Mouse (Mus musculus) cerebellum, postnatal 25 days (tissue): Measurements from ENCODE around the gene Cyct.

Experiments
- DNase-seq, 2 experiments: peaks; one replicate each; pipeline ENCODE4 v3.0.0; 2021; ENCODE audit warnings: mixed read lengths in 2 of 2

Cyct gene

DNA sequence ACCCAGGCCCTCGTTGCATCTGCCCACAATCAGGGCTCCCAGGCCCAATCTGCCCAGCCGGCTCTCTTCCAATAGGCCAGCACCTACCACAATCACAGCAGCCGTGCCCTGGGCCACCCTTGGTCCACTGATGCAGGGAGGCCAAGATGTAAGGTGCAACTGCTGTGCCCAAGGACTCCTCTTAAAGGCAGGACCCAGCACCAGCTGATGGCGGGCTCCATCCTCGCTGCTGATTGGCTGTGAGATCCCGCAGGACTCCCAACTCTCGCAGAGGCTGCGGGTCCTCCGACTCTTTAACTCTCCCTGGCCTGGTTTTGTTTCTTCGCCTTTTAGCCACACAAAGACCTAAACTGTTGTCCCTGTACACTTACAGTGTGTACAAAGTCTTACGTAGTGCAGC lies at the start of gene Cyct:
Gene Cyct, minus strand, starts transcription at position 225 of the 400 bp plus-strand sequence.
- no peak for DNase-seq

DNA sequence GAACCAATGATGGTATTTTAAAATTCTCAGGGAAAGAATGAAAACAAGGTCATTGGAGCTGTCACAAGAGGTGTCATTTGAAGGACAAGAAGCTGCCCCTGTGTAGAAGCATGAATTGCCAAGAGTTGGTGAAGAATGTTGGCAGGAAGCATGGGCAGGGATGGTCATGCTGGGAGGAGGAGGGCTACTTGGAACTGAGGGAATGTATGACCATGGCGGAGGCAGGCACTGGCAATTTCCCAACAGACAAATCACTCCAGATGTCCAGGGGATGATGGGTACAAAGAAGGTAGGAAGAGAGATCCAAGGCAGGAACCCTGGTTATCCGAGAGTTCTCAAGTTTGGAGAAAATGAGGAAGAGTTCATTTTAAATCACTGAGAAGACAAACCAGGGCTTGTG lies 49.7 kb upstream of the Cyct start:
- peak; percentile 54 to 68 for DNase-seq

DNA sequence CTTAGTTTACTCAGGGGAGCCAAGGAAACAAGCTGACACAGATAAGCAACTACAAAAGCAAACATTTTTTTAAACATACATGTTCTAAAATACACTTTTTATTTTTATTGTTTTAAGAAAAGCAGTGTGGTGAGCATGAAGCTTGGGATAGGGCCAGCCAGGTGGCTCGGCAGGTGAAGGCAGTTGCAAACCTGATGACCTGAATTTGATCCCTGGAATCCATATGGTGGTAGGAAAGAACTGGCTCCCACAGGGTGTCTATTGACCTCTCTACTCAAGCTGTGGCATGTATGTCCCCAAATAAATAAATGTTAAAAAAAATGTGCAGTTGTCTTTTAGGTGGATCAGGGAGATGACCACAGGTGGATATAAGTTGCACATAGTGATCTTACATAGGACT lies 49.3 kb upstream of the Cyct start:
- peak; percentile 35 to 53 for DNase-seq

DNA sequence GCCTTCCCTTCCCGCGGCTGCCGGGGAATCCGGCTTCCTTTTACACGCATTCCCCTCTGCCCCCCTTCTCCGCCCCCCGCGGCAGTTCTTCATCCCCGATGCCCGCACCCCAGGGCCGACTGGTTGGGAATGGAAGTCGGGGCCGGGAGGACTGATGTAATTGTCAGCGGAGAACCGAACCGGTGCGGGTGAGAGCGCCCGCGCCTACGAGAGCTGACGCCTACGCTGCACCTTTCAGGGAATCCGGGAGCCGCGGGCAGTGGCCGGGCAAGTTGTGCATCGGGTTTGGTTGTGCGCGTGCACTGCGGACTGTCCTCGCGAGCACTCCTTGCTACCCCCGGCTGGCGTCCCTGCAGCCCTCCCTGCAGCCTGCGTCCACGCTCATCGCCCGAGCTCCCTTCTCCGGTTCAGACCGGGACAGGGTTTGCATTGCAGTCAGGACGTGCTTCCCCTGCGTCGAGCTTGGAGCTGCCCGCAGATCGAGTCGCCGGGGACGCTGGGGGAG lies 46.7 kb upstream of the Cyct start:
- DNase-seq, result peak; percentile 88

DNA sequence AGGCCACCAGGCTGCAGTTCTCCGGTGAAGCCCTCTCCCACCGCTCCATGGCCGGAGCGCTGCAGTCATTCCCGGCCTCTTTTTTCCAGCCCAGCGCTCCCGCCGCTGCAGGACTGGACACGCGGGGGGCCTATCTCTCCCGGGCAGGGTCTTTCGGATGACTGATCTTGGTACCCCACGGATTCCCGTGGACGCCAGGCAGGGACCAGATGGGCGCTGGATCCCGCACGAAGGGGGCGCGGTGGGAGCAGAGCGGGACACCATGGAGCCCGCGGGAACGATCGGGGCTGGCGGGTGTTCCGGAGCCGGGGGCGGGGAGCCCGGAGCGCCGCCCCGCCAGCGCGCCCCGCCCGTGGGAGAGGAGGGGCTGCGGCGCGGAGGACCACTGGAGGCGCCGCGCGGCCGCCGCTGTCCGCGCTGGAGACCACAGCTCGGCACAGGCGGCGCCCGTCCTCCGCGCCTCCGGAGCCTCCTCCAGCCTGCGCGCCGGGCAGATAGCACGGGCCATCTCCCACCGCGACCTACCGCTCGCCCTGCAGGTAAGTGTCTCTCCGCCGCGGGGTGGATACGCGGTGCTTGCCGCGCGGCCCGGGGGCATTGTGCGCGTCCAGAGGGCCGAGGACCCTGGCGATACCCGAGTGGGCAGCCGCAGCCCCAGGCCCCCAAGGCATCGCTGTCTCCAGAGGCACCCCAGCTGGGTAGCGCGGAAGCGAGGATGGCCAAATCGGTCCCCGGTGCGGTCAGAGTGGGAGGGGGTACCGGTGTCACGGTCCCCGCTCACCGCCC lies 46.1 kb upstream of the Cyct start, which contains the start of gene Osbpl6:
Gene Osbpl6, plus strand, starts transcription at position 358 of the 786 bp plus-strand sequence.
- DNase-seq, result peak; percentile 85 to 89

DNA sequence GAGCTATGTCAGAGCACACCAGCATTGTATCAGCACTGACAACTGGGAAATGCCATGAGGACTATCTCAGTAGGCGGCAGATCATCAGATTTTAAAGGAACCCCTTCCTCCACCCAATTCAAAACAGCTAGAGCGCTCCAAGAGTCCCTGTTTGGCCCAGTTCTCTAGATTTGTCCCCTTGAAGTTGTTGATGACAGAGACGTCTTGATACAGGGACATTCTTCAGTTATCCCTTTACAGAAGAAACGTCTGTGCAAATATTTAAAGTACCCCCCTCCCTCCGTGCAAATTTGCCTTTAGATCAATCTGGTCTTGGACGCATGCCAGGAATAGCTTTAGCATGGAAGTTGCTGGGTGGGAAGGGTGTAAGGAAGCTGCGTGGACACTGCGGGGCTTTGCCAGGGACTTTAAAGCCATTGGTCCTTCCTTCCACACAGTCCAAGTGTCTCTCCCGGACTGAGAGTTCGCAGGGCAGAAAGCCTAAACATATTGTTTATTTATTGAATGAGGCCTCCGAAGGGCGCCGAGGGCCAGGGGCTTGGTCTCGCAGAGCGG lies 45.4 kb upstream of the Cyct start:
- no peak for DNase-seq

DNA sequence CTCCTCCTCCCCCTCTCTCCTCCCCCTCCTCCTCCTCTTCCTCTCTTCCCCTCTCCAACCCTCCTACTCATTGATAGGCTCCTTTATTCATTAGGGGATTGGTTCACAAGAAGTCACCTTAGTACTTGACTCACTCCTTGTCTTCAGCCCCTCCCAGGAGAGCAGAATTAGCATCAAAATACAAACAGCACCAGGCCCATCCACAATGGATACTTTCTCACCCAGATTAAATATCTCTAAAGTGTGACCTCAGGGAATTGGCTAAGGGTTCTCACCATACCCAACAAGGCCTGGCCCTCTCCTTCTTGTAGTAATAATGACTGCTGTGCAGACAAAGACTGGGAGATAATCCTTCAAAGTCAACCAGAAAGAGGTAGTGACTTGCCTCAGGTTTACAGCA lies 39.9 kb upstream of the Cyct start:
- DNase-seq, result no peak

DNA sequence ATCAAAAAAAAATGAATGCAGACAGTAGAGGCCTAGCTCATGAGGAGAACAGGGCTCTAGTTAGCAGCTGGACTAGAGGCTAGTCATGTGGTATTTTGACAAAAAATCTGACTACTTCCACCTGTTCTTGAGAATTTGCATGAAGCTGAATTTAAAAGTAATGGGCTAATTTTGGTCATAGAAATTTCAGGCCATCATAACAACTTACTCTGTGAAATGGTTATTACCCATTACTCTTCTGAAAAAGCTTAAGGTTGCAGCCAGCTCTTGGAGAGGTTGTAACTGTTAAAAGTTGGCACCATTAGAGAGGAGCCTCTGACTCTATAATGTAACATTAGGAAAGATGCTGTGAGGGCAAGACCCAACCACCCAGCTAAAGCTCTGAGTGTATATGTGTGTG lies 26.3 kb upstream of the Cyct start:
- no peak for DNase-seq

DNA sequence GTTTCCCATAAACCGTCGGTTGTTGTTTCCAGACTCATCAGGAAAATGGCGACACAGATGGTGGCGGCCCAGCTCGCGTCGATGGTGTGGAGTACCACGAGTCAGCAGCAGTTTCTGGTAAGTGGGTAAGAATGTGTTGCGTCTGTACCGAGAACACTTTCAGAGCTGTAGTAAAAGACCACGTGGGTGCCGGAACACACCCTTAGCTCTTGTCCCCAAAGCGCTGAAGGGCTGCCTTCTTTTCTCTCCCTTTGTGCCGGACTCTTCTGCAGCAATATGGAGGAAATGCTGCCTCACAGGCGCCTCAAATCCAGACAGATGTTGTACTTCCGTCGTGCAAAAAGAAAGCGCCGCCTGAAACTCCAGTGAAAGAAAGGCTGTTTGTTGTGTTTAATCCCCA lies 18.4 kb upstream of the Cyct start:
- no peak for DNase-seq

DNA sequence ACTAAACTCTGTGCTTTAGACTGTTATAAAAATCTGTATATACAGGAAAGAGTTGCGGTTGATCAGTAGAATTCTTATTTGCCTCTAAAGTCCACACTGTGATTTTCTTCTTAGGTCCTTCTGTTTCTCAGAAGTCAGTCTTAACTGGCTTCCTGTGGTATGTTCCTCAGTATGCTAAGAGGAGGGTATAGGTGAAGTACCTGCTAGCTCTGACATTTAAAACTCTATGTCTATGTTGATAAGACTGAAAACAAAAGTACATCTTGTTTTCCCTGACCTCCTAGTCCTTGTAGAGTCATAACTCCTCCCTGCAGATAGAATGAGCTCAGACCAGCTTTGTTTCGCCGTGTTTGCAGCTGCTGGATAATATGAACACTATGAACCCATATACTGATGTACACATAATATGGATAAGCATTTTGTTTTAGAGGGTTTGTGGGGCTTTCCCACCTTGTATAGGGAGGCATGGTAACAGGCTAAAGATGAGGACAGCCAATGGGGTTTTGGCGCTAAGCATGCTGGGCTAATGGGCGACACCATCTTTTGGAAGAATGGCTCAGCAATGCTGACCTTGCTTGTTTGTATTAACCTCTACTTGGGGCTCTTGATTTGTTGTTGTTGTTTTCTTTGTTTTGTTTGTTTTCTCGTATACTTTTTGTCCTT lies 14.4 kb upstream of the Cyct start:
- no peak for DNase-seq

DNA sequence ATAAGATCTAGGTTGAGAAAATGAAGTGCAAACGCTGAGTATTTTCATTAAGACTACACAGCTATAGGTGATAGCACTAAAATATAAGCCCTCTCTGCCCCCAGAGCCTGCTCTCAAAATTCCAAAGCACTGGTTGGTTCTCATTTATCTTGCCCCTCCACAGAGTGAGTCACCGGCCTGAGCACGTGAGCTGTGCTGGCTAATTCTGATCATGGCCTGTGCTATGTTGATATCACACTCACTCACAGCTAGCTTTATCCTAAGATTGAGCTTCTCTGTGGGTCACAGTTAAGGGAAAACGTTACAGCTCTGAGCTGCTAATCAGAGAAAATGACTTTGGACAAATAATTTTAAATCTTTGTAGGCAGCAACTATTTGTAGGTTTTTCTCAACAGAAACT lies 12.0 kb upstream of the Cyct start:
- DNase-seq, result no peak

DNA sequence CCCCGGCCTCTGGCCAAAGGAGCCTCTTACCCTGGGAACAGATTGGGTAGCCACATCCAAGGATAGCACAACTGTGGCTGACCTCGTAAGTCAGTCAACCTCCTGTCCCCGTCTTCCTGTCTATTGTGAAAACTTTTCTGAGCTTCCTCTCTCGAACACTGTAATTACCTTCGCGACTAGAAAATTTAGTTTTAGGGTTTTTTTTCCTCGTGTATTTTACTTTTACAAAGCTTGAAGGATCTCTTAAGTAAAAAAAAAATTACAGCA lies 10.3 kb upstream of the Cyct start:
- DNase-seq, result no peak

DNA sequence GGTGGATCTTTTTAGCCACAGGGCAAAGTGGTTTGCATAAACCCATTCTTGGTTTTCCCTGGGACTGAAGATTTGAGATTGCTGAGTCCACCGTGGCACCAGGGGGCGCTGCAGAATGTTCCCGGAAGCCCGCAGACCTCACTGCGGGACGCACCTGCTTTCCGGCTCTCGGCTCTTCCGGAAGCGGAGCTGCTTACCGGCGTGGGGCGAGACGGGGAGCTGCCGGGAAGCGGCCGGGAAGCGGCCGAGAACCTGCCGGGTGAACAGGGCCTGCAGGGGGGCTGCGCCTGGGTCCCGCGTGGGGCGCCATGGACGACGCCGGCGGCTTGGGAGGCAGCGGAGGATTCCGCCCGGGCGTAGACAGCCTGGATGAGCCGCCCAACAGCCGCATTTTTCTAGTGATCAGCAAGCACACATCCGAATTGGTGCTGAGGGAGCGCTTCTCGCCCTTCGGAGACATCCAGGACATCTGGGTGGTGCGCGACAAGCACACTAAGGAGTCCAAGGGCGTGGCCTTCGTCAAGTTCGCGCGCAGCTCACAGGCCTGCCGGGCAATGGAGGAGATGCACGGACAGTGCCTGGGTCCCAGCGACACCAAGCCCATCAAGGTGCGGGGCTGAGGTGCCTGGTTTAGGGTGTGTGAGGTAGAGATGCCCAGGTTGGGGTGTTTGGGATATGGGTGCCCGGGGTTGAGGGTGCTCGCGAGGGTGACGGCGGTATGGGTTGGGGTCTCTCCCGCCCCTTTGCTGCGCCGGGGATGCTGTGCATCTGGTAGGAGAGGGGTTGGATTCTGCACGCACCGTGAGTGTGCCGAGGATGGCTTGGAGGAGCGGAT lies 9.8 kb upstream of the Cyct start, which contains the start of gene Rbm45:
Gene Rbm45, plus strand, starts transcription at position 164 of the 835 bp plus-strand sequence.
- DNase-seq, result peak; percentile 94 to 96

DNA sequence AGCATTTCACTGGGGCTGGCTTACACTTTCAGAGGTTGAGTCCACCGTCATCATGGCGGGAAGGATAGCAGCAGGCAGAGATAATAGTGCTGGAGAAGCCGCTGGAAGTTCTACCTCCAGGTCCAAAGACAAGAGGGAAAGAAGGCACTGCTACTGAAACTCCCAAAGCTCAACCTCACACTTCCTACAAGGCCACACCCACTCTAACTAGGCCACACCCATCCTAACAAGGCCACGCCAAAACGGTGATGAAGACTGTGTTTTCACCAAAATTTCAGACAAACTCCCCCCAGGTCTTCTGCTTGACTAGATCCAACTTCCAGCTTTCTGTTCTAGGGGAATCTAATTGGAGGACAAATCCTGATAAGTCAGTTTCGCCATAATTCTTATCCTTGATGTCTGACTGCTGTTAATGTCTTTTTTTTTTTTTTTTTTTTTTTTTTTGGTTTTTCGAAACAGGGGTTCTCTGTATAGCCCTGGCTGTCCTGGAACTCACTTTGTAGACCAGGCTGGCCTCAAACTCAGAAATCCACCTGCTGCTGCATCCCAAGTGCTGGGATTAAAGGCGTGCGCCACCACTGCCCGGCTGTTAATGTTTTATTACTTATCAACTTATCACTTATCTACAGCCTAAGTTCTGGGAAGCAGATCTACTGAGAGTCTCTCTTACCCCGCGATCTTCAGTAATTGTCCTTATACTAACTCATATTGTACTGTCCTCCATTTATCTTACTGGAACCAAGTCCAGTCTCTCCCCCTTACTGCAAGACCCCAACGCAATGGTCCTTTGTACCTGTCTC lies 8.8 kb upstream of the Cyct start:
- DNase-seq, result no peak

DNA sequence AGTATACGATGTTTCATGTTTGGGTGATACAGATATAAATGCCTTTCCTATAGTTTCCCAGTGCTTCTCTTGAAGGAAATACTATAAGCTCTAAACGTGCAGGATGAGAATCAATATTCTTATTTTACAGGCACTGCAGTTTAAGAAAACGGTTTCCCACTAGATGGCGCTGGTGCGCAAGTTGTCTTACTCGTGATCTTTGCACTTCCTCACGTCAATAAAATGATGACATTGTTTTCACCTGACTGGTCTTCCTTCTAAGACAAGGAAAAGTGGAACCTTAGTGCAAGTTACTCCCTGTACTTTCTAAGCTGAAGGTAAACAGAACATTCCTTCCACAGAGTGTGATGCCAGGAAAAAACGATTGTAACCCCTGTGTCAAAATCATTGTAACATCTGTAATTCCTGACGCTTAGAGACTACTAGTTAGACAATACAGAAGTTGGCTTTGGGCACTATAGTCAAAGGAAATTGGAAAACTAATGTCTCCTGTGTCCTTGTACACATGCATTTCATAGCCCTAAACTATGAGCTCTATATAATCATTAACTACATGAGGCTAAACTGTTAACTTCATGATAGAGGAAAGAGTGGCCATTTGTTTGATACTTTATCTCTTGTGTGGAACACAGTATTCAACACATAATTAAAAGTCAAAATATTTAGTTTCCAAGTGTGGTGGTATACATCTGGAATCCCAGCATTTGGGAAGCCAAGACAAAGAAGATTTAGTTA lies 7.1 kb upstream of the Cyct start:
- peak; percentile 80 to 93 for DNase-seq

DNA sequence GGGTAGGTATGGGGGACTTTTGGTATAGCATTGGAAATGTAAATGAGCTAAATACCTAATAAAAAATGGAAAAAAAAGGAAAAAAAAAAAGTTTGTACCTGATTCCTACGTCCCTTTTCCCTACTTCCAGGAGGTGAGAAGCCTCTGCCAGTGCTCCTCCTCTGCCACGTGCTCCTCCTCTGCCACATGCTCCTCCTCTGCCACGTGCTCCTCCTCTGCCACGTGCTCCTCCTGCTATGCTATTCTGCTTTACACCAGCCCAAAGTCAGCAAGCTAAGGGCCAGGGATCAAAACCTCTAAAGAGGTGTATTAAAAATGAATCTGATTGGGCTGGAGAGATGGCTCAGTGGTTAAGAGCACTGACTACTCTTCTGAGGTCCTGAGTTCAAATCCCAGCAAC lies 5.6 kb upstream of the Cyct start:
- no peak for DNase-seq

DNA sequence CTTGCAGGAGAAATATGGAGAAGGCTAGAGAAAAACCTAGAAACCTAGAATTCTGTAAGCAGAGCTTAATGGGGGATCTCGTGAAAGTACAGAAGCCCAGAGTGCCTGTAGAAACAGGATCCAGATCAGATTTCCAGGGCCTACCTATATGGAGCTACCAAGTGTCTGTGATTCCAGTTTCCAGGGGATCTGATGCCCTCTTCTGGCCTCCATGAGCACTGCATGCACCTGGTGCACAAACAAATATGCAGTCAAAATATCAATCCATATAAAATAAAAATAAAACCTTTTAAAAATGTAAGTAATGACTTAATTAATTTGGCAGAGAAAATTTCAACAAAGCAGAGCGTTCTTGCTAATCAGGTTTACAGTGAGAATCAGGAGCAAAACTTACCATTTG lies 1.9 kb upstream of the Cyct start:
- DNase-seq, result peak in 1 of 2 experiments; percentile 23

DNA sequence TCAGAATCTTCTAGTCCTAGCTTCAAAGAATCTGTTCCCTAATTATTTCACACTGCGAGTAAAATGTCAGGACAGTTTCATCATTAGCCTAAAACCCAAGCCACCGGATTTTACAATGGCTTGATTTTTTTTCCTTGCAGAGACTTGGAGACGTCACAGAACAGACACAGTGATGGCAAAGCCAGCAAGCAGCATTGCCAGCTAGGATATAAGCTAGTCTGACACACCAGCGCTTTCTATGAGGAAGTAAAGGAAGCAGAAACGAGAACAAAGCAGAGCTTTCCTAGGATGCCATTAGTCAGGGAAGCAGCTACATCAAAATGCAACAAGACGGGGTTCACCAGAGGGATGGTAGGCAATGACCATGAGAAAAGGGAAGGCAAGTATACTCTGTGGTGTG lies 12.4 kb downstream of the Cyct start:
- DNase-seq, result no peak

DNA sequence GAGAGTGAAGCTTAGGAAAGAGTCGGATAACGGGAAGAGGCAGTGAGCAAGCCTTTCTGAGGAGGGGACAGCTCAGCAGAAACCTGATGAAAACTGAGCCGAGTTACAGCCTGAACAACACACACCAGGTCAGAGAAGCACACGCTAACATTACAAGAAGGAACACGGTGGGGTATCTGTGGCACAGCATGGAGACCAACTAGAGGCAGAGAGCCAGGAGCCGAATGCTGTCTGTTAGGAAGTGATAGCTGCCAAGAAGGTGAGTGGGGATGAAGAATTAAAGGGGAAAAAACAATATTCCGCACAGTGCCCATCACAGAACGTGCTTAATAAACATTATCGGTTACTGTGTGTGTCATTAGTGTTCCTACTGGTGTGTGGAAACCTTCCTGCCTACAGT lies 18.1 kb downstream of the Cyct start:
- DNase-seq, result peak; percentile 48 to 62

DNA sequence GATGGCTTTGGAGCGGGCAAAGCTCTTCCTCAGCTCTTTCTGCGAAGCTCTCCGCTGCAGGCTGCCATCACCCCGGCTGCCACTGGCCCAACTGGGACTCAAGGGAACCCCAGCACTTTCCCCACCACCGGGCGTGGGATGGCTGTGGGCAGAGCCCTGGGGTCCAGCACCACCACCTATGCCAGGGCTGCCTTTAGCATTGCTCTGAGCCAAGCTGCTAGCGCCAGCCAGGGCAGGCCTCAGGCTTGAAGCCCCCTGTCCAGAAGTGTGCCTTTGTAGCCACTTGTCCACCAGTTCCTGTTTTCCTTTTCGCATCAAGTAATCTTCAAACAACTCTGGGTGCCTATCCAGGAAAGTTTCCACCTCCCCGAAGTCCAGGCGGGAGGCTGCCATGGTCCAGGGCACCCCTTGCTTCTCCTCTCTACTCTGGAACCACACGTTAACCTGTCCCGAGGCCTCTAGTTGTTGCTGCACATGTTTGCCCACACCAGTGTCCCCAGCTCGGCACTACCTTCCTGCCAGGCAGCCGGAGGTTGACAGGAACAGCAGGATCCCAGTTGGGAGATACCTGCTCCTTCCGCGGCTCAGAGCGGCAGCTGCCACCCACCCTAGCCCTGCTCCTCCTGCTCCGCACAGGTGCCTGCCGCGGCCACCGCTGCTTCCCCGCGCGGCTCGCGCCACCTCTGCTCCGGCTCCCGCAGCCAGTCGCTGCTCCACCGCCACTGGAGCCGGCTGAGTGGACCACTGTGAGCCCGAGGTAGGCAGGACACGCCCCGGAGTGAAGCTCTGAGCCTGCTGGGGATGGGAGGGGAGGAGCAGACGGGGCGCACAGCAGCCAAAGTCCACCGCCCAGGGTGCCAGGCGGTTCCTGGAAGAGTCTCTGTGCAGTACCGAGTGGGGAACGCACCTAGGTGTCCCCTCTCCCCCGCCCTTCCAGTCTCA lies 21.8 kb downstream of the Cyct start, which contains the start of gene Pde11a:
Gene Pde11a, minus strand, starts transcription at position 560 of the 942 bp plus-strand sequence.
- DNase-seq, result peak; percentile 29 to 30
